Mouse (Mus musculus) small intestine, adult 2 months (tissue): Measurements from ENCODE around the gene Sfmbt1.

Experiments
- CTCF ChIP-seq: fragments of 200-500 bp; IDR thresholded peaks from 2 replicates; pipeline ENCODE4 v1.5.1; 2012; ENCODE audit warnings: low read depth, mild to moderate bottlenecking, control low read depth, inconsistent platforms, low read length, moderate library complexity, mixed read lengths; ENCODE audit not compliant: insufficient replicate concordance, insufficient read length; ENCODE audit errors: extremely low read depth
- POLR2A ChIP-seq: fragments of 200-500 bp; IDR thresholded peaks from 2 replicates; pipeline ENCODE4 v1.6.1; 2012; ENCODE audit warnings: low read depth, mild to moderate bottlenecking, control low read depth, inconsistent platforms, low read length, moderate library complexity

- no peak for TF ChIP-seq CTCF
- TF ChIP-seq POLR2A, result no peak
Observed at GRCm38 (mm10) chr14:30862368-30862767, 147.7 kb downstream of the Sfmbt1 start.
